Mouse (Mus musculus): ENCODE data around the gene Ptges.

DNA sequence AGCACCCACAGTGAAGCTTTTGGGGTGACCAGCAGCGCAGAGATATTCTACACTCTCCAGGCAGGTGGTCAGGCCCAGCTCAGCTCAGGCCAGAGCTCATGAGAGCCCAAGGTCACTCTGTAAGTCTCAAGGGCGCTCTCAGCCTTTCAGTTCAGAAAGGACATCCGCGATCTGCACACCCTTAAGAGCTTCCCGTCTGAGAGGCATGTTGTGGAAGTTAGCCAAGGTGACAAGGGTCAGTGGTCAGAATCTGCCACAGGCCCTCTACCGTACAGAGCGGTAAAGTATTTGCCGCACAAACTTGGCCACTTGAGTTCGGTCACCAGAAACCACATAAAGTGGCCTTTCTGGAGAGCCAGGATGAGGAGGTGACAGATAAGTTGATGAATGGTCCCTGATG lies 66.1 kb downstream of the Ptges start:
- TF ChIP-seq CTCF (conservative IDR thresholded peaks at IDR 0.05; ENCODE audit: low read length), result no peak
- TF ChIP-seq POU5F1 (IDR thresholded peaks at IDR 0.05; ENCODE audit: borderline replicate concordance, low read length), result no peak
